Mouse (Mus musculus): ENCODE measurements at regions not wholly inside any gene's neighbourhood (a gene's known extent, or its start where the extent isn't known, plus 50 kb on each side); places are given as distances from the start of the nearest gene placed in this dataset.

DNA sequence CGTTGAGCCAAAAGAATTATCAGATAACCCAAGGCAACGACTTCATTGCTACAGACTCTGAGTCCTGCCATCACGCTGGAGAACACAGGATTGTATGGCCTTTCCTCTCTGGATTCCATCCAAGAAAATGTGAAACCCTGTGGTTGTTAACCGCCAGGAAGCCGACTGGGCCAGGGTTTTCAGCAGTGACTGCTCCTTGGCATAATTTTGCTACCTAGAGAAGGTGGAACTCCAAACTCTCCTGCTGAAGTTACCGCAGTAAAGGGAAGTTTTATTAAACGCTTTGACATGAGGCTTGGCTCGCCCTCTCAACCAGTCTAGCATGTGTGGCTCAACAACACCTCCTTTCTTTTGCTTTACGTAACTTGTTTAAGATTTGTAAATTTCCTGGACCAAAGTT is 116.9 kb downstream of the Wif1 start:
- peak; percentile 91 for DNase-seq (ENCODE audit: low read depth)

DNA sequence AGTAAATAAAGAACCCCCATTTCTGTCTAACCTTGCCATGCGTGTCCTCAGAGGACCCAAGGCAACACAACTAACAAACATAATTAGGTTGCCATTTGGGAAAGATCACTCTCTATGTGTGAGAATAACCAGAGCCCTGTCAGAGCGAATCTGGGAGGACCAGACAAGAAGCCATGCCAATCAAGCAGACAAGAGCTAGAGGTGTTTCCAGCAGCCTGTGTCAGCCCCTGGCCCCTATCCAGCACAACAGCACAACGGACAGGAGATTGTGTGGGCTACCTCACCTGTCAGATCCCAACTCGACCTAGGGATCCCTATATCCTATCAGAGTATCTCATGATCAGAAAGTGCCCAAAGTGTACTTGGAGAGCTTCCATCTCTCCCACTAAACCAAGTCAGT is 119.9 kb downstream of the Wif1 start:
- no peak for DNase-seq (ENCODE audit: low read depth)

GRCm38 (mm10) chr10:121160499-121160898 is 126.7 kb downstream of the Wif1 start:
- no peak for DNase-seq (ENCODE audit: low read depth)

- DNase-seq (ENCODE audit: low read depth) = no peak
Measured at GRCm38 (mm10) chr10:121161201-121161600, 127.4 kb downstream of the Wif1 start.

DNA sequence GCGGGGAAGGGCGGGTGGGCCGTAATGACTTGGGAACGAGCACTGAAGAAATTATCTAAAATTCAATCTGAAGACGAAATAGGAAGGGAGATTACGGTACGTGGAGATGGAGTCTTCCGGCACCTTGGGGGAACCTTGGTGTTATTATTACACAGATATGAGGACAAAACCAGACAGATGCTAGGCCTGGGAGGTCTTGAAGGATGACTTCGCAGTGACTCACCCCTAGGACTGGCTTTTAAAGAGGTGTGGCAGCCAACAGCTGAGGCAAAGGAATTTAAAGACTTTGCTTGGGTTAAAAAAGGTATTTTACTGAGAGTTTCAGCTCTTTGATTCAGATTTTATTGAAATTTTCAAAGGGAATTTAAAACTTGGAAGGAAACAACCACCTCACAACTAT is 140.3 kb downstream of the Wif1 start:
- DNase-seq (ENCODE audit: low read depth) = peak; percentile 27

GRCm38 (mm10) chr10:121189139-121189538 is 155.4 kb downstream of the Wif1 start:
- DNase-seq (ENCODE audit: low read depth) = no peak

GRCm38 (mm10) chr10:121199236-121199635 is 151.8 kb downstream of the Tbc1d30 start:
- DNase-seq (ENCODE audit: low read depth) = no peak

DNA sequence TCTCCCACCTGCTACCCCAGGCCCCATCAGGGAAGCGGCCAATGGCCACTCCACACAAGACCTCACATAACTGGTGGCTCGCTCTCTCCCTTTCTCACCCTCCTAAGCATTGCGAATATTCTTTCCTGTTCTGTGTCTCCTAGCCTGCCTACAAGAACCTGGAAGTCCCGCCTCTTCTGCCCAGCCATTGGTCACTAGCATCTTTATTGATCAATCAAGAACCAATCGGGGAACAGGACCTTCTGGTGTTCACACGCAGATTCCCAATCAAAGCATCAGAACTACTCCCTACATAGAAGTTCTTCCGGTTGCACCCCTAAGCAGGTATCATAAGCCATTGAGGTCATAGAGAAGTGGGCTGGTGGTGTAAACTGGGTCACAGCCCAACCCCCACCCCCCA is 148.5 kb downstream of the Tbc1d30 start:
- DNase-seq (ENCODE audit: low read depth) = no peak

GRCm38 (mm10) chr10:121205551-121205950 is 145.5 kb downstream of the Tbc1d30 start:
- no peak for DNase-seq (ENCODE audit: low read depth)

GRCm38 (mm10) chr10:121206002-121206742 is 144.9 kb downstream of the Tbc1d30 start:
- DNase-seq (ENCODE audit: low read depth) = peak; percentile 87

DNA sequence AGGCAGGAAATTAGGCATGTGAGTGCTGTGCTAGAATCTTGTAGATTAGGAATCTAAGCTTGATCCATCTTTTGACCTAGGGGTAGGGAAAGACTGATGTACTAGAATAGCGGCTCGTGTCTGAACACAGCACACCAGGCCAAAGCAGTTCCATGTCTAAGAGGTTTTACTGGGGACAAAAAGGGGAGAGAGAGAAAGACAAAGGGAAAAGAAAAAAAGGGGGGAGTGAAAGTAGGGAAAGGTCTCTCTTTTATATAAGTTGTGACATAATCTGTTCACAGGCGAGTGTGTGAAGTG is 144.4 kb downstream of the Tbc1d30 start:
- no peak for DNase-seq (ENCODE audit: low read depth)

All from fibroblast of lung, adult 2 months (primary cell).